Mouse (Mus musculus) liver, postnatal 0 days (tissue): ENCODE measurements around the gene Il13.

Experiments used
- CTCF ChIP-seq: sonication (generic); IDR thresholded peaks from 2 replicates; pipeline ENCODE4 v1.5.1; 2016; ENCODE audit warnings: antibody characterized with exemption, low read depth
- EP300 ChIP-seq: IDR thresholded peaks from 2 replicates; pipeline ENCODE4 v1.6.1; 2016; ENCODE audit warnings: antibody characterized with exemption, low read depth, mild to moderate bottlenecking

GRCm38 (mm10) chr11:53635590-53636182, 1.2 kb upstream of the Il13 start:
- no peak for TF ChIP-seq EP300
- TF ChIP-seq CTCF, result no peak
